Mouse (Mus musculus) heart, adult 11 months (tissue): ENCODE measurements around the gene Zmpste24.
A peak's percentile ranks its signal among the peaks of the same experiment; 100 is the strongest.
"Not testable (repeated sequence)": the region's sequence is repeated elsewhere in the genome, so short reads cannot be mapped to it uniquely, and the experiment has no call there.

Experiments
- DNase-seq: peaks from one replicate; pipeline ENCODE4 v3.0.0; 2022

Gene Zmpste24

DNA sequence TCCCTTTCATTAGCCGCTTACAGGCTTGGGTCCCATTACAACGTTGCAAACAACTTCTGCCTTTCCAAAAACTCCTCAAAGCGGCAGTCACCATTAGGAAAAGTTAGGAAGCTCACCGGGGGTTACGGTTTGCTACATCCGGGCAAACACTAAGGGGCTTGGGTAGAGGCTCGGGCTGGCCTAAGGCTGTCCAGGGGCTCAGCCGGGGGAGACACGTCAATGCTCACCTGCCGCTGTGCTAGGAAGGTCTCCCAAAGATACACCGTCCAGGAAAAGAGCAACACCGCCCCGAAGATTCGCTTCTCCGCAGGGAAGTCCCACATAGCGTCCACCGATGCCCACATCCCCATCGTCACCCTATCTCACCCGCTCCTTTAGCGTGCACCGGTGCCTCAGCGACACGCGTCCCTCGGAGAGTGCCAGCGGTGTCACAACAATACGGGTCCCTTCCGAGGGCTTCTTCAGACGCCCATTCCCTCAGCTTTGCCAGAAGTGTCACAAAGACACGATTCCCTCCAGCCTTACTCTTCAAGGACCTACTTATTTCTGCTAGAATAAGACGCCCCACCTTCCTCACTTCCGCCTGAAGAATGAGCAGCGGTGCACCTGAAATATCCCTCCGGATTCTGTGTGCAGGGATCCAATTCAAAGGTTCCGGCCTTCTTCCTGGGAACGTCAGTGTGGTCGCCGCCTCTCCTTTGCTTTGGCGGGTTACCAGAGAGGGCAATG lies at the start of gene Zmpste24:
Gene Zmpste24, minus strand, starts transcription at position 592 of the 729 bp plus-strand sequence.
- DNase-seq = peak; percentile 97

DNA sequence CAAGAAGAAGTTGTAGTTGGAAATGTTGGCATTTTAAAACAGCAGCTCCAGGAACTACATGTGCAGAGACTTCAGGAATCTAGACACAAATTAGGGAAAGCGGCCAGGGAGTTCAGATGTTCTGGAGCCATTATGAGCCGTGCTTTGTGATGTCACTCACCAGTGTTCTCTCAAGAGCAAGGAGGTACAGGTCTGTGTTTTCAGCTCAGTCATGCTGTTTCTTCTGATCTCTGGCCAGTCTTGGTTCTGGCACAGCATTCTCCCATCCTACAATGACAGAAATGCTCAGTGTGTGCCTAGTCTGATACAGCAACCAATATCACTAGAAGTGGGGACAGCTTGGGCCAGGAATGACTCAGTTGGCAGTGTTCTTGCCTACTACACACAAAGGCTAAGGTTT lies 11.1 kb upstream of the Zmpste24 start, which contains the start of gene Tmco2:
Gene Tmco2, minus strand, starts transcription at position 101 of the 400 bp plus-strand sequence.
- no peak for DNase-seq

DNA sequence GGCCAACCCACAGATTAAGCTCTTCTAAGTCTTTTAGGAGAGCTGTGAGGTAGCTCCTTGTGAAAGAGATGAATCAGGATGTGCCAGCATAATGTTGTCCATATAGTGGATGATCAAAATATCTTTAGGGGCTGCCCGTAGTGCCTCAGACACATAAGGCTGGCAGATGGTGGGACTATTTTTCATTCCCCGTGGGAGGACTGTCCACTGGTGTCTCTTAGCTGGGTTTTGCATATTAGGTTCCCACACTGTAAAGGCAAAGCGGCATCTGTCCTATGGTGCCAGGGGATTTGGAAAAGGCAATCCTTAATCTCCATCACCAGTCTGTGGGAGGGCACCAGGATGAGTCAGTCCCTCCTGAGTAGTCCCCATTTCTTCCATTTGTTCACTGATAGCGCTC lies 5.3 kb upstream of the Zmpste24 start:
- DNase-seq = no peak

DNA sequence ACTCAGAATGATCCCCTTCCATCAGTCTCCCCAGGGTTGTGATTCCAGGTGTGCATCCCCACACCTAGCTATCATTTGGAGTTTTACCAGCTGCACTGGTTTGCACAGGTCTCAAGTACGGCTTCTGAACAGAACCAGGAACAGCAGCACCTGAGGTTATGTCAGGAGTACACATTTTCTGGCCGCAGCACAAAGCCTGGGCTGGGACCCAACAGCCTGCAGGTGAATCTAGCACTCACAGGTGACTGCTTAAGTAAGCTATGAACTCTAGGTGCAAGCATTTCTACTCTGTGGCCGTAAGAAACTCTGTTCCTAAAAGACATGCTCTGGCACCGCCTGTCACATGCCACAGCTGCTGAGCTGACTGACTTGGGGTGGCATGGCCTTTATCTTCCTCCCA lies 7.8 kb downstream of the Zmpste24 start:
- peak; percentile 19 for DNase-seq

DNA sequence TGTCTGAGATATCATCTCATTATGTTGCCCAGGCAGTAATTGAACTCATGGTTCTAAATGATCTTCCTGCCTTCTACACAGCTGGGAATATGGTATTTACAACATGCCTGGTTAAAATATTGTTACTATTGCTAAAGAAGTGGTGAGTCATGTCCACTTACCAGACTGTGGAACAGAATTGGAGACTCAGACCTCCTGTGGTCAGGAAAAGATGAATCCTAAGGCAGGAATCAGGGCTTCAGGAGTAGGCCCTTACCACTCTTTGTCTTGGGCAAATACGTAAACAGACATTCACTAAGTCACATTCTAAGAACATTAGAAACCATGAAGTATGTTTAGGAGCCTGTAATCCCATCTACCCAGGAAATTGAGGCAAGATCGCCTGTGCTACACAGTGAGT lies 9.3 kb downstream of the Zmpste24 start:
- no peak for DNase-seq

DNA sequence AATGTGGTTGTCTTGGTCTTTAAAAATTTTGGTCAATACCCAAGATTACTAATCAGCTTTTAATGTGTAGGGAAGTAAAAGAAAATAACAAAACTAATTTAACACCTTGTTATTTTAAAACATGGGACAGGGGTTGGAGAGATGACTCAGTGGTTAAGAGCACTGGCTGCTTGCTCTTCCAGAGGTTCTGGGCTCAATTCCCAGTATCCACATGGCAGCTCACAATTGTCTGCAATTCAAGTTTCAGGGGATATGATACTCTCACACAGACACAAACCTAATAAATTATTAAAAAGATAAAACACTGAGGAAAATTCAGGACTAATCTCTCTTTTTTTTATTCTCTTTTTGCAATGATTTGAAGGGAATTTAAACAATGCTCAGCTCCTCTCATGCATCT lies 13.5 kb downstream of the Zmpste24 start:
- no peak for DNase-seq

DNA sequence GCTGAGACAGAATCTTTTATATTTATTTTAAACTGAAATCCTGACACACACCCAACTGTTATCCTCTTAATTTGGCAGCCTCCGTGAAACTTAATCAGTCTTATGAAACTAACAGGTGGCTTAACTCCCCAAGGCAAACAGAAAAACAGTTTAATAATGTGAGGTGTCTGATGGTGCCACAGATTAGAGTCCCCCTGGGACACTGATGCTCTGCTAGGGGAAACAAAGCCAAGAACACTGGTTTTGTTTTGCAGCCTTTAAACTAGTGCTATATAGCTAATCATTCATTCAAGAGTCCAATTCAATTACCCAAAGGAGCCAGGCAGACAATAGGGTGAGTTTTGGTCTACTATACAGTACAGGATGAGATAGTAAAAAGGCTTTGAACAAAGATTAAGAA lies 17.6 kb downstream of the Zmpste24 start:
- peak; percentile 30 for DNase-seq

DNA sequence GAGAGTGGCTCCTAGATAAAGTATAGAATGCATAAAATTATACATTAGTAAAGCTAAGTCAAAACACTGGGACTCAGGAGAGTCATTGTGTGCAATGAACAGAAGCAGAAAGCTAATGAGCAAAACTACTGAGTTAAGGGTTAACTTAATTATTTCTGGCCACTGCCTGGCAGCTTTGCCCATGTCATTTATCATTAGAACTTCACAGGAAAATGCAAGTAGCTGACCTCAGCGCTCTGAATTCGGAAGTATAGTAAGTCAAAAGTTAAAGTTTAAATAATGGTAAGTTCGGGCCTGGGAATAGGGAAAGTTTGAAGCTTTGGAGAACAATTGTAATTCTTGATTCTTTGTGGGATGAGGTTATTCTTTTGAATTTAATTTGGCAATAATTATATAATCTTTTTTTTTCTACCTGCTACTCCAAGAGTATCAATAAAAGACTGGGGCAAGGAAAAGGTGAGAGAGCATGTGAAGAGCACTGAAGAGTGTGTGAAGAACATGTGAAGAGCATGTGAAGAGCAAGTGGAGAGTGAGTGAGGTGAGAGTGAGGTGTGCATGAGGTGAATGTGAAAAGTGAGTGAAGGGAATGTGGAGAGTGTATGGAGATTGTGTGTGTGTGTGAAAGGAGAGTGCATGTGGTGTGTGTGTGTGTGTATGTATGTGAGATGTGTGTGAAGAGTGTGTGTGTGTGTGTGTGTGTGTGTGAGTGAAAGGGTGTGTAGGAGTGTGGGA lies 20.0 kb downstream of the Zmpste24 start:
- peak; percentile 16 for DNase-seq

DNA sequence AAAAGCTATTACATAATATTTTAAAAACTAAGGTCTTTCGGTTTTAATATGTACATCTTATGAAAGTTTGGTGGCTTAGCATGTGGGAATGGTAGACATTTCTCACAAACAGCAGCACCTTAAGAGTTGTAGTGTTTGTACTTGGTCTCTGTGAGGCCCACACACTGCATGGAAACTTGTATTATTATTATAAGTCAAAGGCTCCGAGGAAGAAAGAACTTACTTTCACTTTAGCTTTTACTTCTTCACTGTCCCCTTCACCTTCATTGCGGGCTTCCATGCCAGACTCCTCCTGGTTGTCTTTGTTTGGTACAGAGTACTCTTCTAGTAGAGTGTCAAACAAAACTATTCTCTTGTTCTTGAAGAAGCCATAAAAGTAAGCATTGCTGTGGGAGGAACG lies 23.8 kb downstream of the Zmpste24 start:
- peak; percentile 17 for DNase-seq

DNA sequence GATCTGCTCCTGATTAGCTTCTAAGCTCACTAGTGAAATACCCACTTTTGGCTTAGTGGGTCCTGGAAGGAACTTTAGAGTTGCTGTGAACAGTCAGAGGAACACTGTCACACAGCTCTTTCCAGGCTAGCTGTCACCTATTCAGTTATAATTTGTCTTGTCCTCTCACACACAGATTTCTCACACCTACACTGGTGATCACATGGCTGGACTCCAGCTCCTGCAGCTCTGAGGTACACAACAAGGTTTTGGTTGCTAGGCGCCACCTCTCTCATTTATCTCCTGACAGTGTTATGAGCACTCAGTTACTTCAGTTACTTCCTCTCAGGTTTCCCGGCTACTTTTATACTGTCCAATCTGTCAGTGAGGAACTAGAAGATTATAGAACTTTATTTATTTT lies 32.7 kb downstream of the Zmpste24 start:
- DNase-seq = peak; percentile 85

DNA sequence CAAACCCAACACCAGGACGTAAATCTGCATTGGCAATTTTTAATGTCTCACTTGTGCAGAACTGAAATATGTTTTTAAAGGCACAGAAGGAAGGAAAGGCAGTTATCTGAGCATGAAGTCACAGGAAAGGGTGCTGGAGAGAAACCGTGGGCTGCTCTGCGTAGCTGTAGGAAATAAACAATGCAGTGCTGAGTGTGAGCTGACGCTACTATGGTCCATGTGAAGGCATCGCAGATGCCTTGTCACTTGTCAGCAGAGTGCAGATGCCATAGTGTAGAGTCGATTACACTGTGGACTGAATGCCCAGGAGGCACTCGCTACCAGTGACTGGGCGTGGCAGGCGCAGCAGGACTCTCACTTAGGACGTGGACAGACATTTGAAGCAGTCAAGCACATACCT lies 38.8 kb downstream of the Zmpste24 start:
- DNase-seq = not testable (repeated sequence)

DNA sequence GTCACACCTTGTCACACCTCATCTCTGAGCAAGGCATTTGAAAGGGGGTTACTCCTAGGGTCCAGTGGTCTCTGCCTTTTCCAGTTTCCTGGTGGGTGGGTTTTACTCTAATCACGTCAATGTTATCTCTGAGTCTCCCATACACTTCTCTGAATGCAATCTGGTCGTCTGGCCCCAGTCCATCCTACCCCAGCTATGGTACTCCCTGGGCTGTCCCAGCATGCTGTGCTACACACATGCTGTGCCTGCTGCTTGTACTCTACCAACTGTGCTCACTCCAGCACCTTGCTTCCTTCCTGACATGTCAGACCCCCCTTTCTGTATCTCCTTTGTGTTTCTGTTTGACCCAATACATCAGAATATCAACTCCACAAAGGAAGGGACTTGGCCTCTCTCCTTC lies 41.0 kb downstream of the Zmpste24 start:
- DNase-seq = no peak

DNA sequence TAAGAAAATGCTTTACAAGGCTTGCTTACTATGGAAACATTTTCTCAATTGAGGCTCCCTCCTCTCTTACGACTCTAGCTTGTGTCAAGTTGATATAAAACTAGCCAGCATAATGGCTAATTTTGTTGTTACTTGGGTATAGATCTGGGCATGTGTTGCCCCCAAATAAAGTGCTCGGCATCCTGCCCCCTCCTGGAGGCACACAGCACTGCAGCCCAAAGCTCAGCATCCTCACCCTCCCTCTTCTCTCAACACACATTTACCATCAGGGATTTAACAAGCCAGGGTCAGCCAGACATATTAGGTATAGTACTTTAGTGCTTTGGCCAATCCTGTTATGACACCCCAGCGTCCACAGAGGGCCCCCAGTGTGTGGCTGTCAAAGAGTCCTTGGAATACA lies 41.7 kb downstream of the Zmpste24 start:
- no peak for DNase-seq

DNA sequence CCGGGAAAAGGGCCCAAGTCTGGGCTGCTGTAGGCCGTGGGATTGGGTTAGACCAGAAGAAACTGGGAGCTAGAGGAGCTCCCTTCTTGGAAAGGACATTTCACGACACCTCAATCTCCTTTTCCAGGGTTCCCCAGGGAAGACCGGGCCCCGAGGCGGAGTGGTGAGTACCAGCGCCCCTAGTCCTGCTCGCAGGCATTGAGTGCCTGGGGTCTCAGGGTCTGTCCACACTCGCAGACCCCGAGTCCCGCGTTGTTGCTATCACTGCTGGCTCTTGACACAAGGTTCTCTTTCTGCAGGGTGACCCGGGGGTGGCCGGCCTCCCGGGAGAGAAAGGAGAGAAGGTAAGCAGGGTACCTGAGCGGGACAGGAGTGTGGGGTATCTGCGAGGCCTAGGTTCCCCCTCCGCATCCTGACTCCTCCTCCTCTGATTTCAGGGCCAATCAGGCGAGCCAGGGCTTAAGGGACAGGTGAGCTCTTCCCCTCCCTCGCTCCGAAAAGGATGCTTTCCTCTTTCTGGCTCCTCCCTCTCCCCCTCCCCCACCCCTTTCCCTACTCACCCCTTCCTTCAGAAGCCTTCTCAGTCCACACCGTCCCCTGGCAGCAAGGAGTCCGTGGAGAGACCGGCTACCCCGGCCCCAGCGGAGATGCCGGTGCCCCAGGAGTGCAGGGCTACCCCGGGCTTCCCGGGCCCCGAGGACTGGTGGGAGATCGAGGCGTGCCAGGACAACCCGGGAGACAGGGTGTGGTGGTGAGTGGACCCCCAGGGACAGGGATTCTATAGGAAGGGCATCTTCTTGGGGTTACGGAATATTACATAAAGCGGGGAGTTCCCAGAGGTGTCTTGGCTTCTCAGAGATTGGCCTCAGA lies 45.4 kb downstream of the Zmpste24 start:
- DNase-seq = peak; percentile 87

DNA sequence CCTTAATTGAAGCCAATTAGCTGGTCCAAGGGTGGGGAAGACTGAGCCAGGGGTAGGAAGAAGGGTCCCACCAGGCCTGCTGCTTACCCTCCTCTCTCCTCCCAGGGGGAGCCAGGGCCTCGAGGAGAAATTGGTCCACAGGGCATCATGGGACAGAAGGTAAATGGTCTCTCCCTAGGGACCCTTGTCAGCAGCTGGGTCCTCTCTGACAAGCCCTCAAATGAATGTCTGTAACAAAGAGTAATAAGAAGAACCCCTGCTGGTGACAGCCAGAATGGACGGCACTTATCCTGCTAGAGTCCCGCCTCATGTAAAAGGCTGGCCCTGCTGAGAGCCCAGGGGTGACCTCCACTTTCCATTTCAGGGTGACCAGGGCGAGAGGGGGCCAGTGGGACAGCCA lies 46.2 kb downstream of the Zmpste24 start:
- DNase-seq = no peak

DNA sequence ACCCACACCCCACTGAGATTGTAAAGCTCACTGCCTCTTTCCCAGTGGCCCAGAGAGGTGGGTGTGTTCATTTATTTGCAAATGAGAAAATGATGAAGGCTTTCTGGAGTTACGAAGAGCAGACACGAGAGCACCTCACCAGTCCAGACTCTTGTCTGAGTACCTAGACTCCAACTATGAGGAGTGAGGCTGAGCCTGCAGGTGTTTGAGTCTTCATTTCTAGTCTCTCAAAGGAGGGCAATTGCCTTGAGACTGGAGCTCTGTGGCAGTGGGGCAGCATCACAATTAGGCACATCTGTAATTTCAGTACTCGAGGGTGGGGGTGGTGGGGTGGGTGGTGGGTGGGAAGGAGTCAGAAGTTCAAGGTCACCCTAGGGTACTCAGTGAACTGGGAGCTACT lies 55.1 kb downstream of the Zmpste24 start:
- no peak for DNase-seq

DNA sequence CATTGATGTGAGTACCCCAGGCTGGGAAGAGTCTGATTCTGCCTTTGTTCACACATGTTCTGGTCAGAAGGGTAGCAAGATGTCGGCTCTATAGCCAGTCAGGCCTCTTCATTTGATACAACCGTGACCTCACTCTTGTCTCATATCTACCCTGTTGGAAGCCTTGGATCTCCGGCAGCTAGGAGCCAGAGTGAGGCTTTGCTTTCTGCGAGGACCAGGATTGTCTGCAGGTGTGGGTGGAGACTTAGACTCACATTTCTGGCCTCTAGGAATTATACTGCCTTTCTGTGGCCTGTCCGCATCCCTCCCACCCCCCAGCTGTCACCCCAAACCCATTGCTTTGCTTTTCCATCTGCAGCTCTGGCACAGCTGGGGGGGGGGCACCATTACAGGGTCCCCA lies 55.6 kb downstream of the Zmpste24 start:
- DNase-seq = no peak

DNA sequence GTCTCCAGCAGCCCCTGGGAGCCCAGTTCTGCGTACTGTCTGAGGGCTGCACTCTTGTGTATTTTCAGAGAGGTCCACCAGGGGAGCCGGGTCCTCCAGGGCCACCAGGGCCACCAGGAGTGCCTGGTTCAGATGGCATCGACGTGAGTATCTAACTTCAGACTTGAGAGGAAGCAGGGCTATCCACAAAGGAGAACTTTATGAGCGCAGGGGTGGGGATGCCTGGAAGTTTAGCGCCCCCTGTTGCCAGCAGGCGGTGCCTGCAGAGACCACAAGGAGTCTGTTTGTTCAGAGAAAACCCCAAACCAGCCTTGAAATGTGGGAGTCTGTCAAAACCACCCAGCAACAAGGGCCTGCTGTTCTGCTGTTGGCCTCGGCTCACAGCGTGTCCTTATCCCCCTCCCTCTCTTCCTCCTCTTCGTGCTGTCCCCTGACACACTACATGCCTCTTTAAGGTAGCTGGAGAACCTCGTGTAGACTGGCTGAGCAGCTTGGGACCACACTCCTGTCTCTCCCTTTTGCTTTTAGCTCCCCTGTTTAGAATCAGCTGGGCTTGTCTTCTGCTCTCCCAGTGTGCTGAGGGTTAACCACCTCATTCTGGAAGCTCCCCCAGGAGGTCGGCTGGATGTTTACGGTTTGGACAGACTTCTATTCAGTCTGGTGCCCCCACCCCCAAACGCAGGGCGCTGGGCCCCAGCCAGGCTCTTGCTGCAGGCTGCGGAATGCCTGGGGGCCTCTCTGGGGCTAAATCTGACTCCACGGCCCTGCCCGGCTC lies 57.0 kb downstream of the Zmpste24 start:
- peak; percentile 94 for DNase-seq

DNA sequence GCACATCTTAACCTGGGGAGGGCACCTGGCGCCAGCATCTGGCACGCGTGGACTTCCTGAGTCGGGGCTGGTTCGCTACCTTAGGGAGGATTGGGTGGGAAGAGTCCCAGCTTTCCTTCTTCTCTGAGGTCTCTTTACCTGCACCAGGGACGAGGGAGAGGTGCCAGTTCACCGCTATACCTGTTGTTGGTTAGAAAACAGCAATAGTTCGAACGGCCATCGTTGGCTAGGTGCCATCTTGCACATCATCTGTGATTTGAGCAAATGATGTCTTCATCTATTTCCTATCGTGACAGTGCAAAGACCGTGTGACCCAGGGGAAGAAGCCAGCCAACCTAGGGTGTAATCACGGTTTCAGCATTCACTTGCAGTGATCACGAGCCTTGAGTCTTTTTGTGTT lies 57.7 kb downstream of the Zmpste24 start:
- no peak for DNase-seq

DNA sequence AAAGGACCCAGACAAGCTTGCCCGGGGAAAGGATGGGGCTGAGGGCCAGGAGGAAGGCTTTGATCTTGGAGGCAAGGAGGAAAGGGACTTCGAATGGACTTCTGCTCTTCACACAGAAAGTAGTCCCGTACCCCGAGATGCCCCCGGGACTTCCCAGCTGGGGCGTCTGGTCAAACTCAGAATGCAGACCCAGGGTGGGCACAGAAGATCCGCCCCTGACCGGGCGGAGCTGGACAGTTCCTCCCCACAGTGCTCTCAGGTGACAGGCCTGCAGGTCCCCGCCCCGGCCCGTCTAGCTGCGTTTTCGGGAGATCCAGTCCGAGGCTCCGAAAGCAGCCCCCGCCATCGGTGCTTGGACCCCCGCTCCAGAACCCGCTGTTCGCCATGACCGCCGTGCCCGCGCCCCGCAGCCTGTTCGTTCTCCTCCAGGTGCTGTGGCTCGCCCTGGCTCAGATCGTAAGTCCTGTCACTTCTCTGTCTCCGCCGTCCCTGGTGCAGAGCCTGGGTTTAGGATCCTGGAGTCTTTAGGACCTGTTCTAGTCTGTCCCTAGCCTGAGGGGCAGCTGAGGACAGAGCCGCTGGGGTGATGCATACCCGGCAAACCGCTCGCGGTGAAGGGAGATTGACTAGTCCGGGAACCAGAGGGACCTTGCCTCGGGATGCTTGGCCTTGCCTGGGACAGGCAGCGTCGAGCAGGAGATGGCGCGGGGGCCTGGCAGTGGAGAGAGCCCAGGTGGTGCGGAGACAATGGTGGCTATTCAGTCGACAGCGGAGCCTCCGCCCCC lies 58.5 kb downstream of the Zmpste24 start, which contains the start of gene Col9a2:
Gene Col9a2, plus strand, starts transcription at position 55 of the 785 bp plus-strand sequence.
- DNase-seq = peak; percentile 87

DNA sequence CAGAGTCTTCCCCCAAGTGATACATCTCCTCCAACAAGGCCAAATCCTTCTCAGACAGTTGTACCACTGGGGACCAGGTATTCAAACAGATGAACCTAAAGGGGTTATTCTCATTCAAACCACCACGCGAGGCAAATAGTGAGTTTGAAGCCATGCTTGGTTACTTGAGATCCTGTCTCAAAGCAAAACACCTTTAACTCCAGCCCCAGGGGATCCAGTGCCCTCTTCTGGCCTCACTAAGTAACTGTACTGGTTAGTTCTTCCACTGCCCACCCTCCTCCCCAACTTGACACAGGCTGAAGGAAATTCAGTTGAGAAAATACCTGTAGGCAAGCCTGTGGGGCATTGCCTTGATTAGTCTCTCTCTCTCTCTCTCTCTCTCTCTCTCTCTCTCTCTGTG lies 65.0 kb downstream of the Zmpste24 start:
- DNase-seq = no peak

DNA sequence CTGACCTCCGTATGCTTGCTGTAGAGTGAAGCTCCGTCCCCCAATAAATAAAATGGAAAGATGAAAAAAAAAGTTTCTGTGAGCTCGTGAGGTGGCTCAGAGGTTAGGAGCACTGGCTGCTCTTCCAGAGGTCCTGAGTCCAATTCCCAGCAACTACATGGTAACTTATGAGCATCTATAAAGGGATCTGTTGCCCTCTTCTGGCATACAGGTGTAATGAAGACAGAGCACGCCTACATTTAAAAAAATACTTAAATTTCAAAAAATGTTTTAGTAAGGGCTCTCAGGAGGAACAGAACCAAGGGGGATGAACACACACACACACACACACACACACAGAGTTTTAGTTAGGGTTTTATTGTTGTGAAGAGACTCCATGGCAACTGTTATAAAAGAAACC lies 66.6 kb downstream of the Zmpste24 start:
- no peak for DNase-seq
